Mouse (Mus musculus) spleen, postnatal 14 days (tissue): ENCODE results near the gene Zfp652.
"Not testable (repeated sequence)": the region's sequence is repeated elsewhere in the genome, so short reads cannot be mapped to it uniquely, and the experiment has no call there.

Experiments
- DNase-seq, 2 experiments: peaks; one replicate each; pipeline ENCODE4 v3.0.0; 2021 to 2022; ENCODE audit warnings: low spot score in 2 of 2

Gene Zfp652

GRCm38 (mm10) chr11:95712563-95713224 lies at the start of gene Zfp652:
Zfp652 (plus strand) TSS chr11:95712673.
- peak; percentile 81 to 86 for DNase-seq

- peak; percentile 68 to 80 for DNase-seq
Observed at GRCm38 (mm10) chr11:95666529-95667149, 45.8 kb upstream of the Zfp652 start, which contains the start of gene Phb. Phb (plus strand) TSS chr11:95666957.

- peak in 1 of 2 experiments; percentile 25 for DNase-seq
Observed at GRCm38 (mm10) chr11:95667177-95667576, 45.3 kb upstream of the Zfp652 start.

GRCm38 (mm10) chr11:95668086-95668485 lies 44.4 kb upstream of the Zfp652 start:
- not testable (repeated sequence) for DNase-seq

GRCm38 (mm10) chr11:95675498-95675897 lies 37.0 kb upstream of the Zfp652 start:
- DNase-seq: no peak

GRCm38 (mm10) chr11:95676307-95676706 lies 36.2 kb upstream of the Zfp652 start:
- DNase-seq: peak; percentile 45 to 62

GRCm38 (mm10) chr11:95677925-95678701 lies 34.4 kb upstream of the Zfp652 start:
- DNase-seq: no peak

- DNase-seq: no peak
Observed at GRCm38 (mm10) chr11:95681995-95682601, 30.4 kb upstream of the Zfp652 start.

GRCm38 (mm10) chr11:95682946-95683345 lies 29.5 kb upstream of the Zfp652 start:
- no peak for DNase-seq

- DNase-seq: peak; percentile 54 to 74
Observed at GRCm38 (mm10) chr11:95686031-95686430, 26.4 kb upstream of the Zfp652 start.

- no peak for DNase-seq
Observed at GRCm38 (mm10) chr11:95687084-95687656, 25.3 kb upstream of the Zfp652 start.

- peak; percentile 30 to 48 for DNase-seq
Observed at GRCm38 (mm10) chr11:95688515-95688914, 24.0 kb upstream of the Zfp652 start.

- DNase-seq: peak; percentile 17 to 39
Observed at GRCm38 (mm10) chr11:95688981-95689380, 23.5 kb upstream of the Zfp652 start.

- no peak for DNase-seq
Observed at GRCm38 (mm10) chr11:95689544-95689943, 22.9 kb upstream of the Zfp652 start.

GRCm38 (mm10) chr11:95698541-95698940 lies 13.9 kb upstream of the Zfp652 start:
- no peak for DNase-seq

GRCm38 (mm10) chr11:95700778-95701739 lies 11.4 kb upstream of the Zfp652 start:
- no peak for DNase-seq

- DNase-seq: no peak
Observed at GRCm38 (mm10) chr11:95704032-95704969, 8.2 kb upstream of the Zfp652 start.

GRCm38 (mm10) chr11:95704970-95705330 lies 7.5 kb upstream of the Zfp652 start:
- DNase-seq: no peak

GRCm38 (mm10) chr11:95709534-95710040 lies 2.9 kb upstream of the Zfp652 start:
- no peak for DNase-seq
